Mouse (Mus musculus) forebrain, postnatal 0 days (tissue): ENCODE data around the gene Gmip. TPM values are rescaled to one million over a fixed set of nuclear protein-coding genes. Genes with fewer than 3 reads are reported as not detected.

Experiments used
- ATAC-seq: fragments of 200-750 bp; cut with Nextera tagmentation; 2 replicates; pipeline ENCODE4 v1.8.0; 2017; ENCODE audit warnings: mild to moderate bottlenecking, moderate library complexity
- DNase-seq: peaks from one replicate; pipeline ENCODE4 v3.0.0-alpha.2; 2015
- H3K27ac ChIP-seq: fragments of 300-500 bp; sonication (generic); 2 replicates; pipeline ENCODE4 v1.5.1; 2014; ENCODE audit warnings: low read depth, mild to moderate bottlenecking, antibody characterized with exemption, low read length, moderate library complexity, mixed read lengths
- H3K27me3 ChIP-seq: fragments of 300-500 bp; sonication (generic); 2 replicates; pipeline ENCODE4 v1.6.1; 2014; ENCODE audit warnings: mild to moderate bottlenecking, low read length, mixed read lengths; ENCODE audit not compliant: insufficient read depth
- H3K36me3 ChIP-seq: fragments of 300-500 bp; sonication (generic); 2 replicates; pipeline ENCODE4 v1.6.1; 2014; ENCODE audit warnings: mild to moderate bottlenecking, moderate library complexity; ENCODE audit not compliant: insufficient read depth
- H3K4me1 ChIP-seq: fragments of 300-500 bp; sonication (generic); 2 replicates; pipeline ENCODE4 v1.6.1; 2014; ENCODE audit warnings: antibody characterized with exemption; ENCODE audit not compliant: insufficient read depth
- H3K4me2 ChIP-seq: fragments of 300-500 bp; sonication (generic); 2 replicates; pipeline ENCODE4 v1.6.1; 2014; ENCODE audit warnings: low read depth, mild to moderate bottlenecking, moderate library complexity
- H3K4me3 ChIP-seq: fragments of 300-500 bp; sonication (generic); 2 replicates; pipeline ENCODE4 v1.5.1; 2014; ENCODE audit warnings: low read depth, low read length, mixed read lengths
- H3K9ac ChIP-seq: fragments of 300-500 bp; sonication (generic); 2 replicates; pipeline ENCODE4 v1.6.1; 2014; ENCODE audit warnings: mild to moderate bottlenecking
- H3K9me3 ChIP-seq: fragments of 300-500 bp; sonication (generic); 2 replicates; pipeline ENCODE4 v1.6.1; 2016; ENCODE audit warnings: low read length
- CTCF ChIP-seq: sonication (generic); IDR thresholded peaks from 2 replicates; pipeline ENCODE4 v1.5.1; 2016; ENCODE audit warnings: antibody characterized with exemption, control low read depth, low read depth
- WGBS: fragments of 180-500 bp; shearing (Covaris S2); extraction: QIAGEN DNeasy Blood & Tissue Kit; methylation state at CpG from one replicate; pipeline ENCODE4 v1.1.7; 2014; 5-methylcytosine and 5-hydroxymethylcytosine counted together
- polyA plus RNA-seq: library from polyadenylated mRNA; unstranded; fragments of >200 nt; fragmentation: Nextera tagmentation; extraction: Ambion mirVana; gene quantifications from 2 replicates; pipeline ENCODE4 v1.2.1, GENCODE M21; 2015
- total RNA-seq: library from RNA; depleted of rRNA; stranded (reverse); fragments of >200 nt; gene quantifications from 2 replicates; pipeline ENCODE4 v1.2.3, GENCODE M21; 2014

Gmip gene
- total and polyA plus RNA-seq, 2 experiments from 2014 or later = 35.0 to 47.6 TPM

DNA sequence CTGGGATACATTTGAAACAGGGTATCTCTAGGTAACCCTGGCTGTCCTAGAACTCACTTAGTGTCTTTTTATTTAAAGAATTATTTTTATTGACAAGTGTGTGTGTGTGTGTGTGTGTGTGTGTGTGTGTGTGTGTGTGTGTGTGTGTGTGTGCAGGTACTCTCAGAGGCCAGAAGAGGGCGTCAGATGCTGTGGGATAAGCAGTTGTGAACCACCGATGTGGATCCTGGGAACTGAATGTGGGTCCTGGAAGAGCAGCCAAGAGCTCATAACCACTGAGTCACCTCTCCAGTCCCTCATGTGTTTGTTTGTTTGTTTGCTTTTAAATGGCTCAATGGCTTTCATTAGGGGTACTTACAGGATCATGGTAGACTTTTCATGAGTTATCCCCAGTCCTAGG lies 6.4 kb downstream of the Gmip start:
- peaks cover 60% of the 10 kb centered on the region for H3K36me3 ChIP-seq
- ATAC-seq (no peak), DNase-seq (no peak)
- WGBS = 94% methylated on average over 2 of the region's 2 CpGs
- no peak overlapping the region for H3K4me3 ChIP-seq
- H3K9me3 ChIP-seq = no peaks in the 10 kb centered on the region
- no peak for TF ChIP-seq CTCF
- no peak overlapping the region for H3K4me2 ChIP-seq
- no peaks in the 10 kb centered on the region for H3K27me3 ChIP-seq
- H3K9ac ChIP-seq = no peak overlapping the region
- H3K27ac ChIP-seq = no peak overlapping the region
- H3K4me1 ChIP-seq = 0 out of 2 replicates have a peak, but pooled peaks cover 2% of the 10 kb centered on the region

DNA sequence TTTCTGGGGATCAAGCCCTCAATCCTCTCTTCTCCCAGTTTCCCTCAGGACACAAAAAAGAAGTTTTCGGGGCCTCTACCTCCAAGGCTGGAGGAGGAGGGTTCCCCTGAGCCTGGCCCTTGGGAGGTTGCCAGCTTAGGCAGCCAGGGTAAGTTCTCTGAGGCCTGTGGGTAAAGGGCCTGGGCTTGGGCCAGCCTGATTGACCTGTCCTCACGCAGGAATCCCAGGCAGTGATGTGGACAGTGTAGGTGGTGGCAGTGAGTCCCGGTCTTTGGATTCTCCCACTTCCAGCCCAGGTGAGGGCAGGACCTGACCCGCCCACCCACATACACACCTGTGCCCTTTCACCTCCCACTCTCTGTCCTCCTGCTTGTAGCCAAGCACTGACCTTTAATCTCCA lies 6.9 kb downstream of the Gmip start:
- DNase-seq = no peak
- Histone ChIP-seq H3K9ac (no peak overlapping the region), H3K9me3 (no peaks in the 10 kb centered on the region), H3K36me3 (peaks cover 60% of the 10 kb centered on the region), H3K4me2 (no peak overlapping the region), H3K27ac (no peak overlapping the region), H3K4me3 (no peak overlapping the region), H3K4me1 (no peaks in the 10 kb centered on the region), H3K27me3 (no peaks in the 10 kb centered on the region)
- no peak for TF ChIP-seq CTCF
- 94% methylated on average over 4 of the region's 4 CpGs for WGBS
- ATAC-seq = no peak

DNA sequence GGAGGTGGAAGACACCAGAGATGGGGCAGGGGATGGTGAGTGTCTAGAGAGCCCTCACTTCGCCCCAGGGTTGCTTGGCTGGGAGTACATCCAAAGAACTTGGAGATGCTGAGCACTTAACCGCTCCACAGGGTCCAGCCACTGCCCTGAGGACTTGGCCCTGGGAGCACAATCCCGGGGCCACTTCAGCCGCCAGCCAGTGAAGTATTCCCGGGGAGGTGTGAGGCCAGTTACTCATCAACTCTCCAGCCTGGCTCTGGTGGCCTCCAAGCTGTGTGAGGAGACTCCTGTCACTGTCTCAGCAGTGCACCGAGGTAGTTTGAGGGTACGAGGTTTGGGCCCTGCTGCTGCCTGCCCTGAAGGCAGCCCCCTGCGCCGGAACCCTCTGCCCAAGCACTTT lies 12.0 kb downstream of the Gmip start:
- H3K4me1 ChIP-seq = peaks cover 22% of the 10 kb centered on the region
- no peak for TF ChIP-seq CTCF
- DNase-seq = no peak
- no peak overlapping the region for H3K4me3 ChIP-seq
- H3K36me3 ChIP-seq = peaks cover 30% of the 10 kb centered on the region
- WGBS = 89% methylated on average over 9 of the region's 9 CpGs
- no peaks in the 10 kb centered on the region for H3K27me3 ChIP-seq
- no peak overlapping the region for H3K9ac ChIP-seq
- ATAC-seq = no peak
- H3K27ac ChIP-seq = no peak overlapping the region
- H3K9me3 ChIP-seq = no peaks in the 10 kb centered on the region
- no peak overlapping the region for H3K4me2 ChIP-seq

- ATAC-seq = peak; percentile 50
- peaks cover 22% of the 10 kb centered on the region for H3K4me1 ChIP-seq
- H3K9ac ChIP-seq = peak overlapping the region; percentile 79
- H3K4me2 ChIP-seq = peak overlapping the region; percentile 86
- no peaks in the 10 kb centered on the region for H3K9me3 ChIP-seq
- DNase-seq = peak; percentile 65
- H3K4me3 ChIP-seq = peak overlapping the region; percentile 54
- TF ChIP-seq CTCF = no peak
- WGBS = 0% methylated on average over 14 of the region's 22 CpGs
- H3K36me3 ChIP-seq = peaks cover 23% of the 10 kb centered on the region
- H3K27me3 ChIP-seq = no peaks in the 10 kb centered on the region
- peak overlapping the region; percentile 73 for H3K27ac ChIP-seq
Observed at GRCm38 (mm10) chr8:69821971-69822385, 13.5 kb downstream of the Gmip start.

- WGBS = 2% methylated on average over 31 of the region's 35 CpGs
- Histone ChIP-seq H3K9me3 (no peaks in the 10 kb centered on the region), H3K27me3 (no peaks in the 10 kb centered on the region), H3K9ac (peak within 1 kb of the TSS; percentile 79), H3K27ac (peak within 1 kb of the TSS; percentile 73), H3K4me2 (peak within 1 kb of the TSS; percentile 86), H3K4me3 (peak within 1 kb of the TSS; percentile 54), H3K4me1 (peaks cover 22% of the 10 kb centered on the region), H3K36me3 (peaks cover 20% of the 10 kb centered on the region)
- ATAC-seq = peak; percentile 69
- DNase-seq = peak; percentile 75
- TF ChIP-seq CTCF = no peak
Observed at GRCm38 (mm10) chr8:69822386-69823191, 14.1 kb downstream of the Gmip start, which contains the start of gene Lpar2. Gene Lpar2, plus strand, starts transcription at chr8:69822429.

DNA sequence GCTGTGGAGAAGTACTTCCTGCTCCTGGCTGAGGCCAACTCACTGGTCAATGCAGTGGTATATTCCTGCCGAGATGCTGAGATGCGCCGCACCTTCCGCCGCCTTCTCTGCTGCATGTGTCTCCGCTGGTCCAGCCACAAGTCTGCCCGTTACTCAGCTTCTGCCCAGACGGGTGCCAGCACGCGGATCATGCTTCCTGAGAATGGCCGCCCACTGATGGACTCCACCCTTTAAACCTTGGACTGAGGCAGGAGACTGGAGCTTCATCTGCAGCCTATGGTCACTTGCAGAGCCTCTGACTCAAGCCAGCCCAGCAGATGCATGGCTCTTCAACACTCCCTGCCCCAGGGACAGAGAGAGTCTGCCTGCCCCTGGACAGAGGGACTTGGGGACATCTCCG lies 17.9 kb downstream of the Gmip start:
- Histone ChIP-seq H3K27ac (no peak overlapping the region), H3K4me2 (no peak overlapping the region), H3K36me3 (peaks cover 16% of the 10 kb centered on the region), H3K27me3 (no peaks in the 10 kb centered on the region), H3K4me1 (peaks cover 22% of the 10 kb centered on the region), H3K9ac (no peak overlapping the region), H3K4me3 (no peak overlapping the region), H3K9me3 (no peaks in the 10 kb centered on the region)
- 94% methylated on average over 12 of the region's 12 CpGs for WGBS
- ATAC-seq (no peak), DNase-seq (no peak)
- TF ChIP-seq CTCF = no peak

GRCm38 (mm10) chr8:69832298-69832853 lies 23.9 kb downstream of the Gmip start, which contains the start of gene Pbx4:
Gene Pbx4, plus strand, starts transcription at chr8:69832491.
- Histone ChIP-seq H3K27me3 (no peaks in the 10 kb centered on the region), H3K4me3 (peak within 1 kb of the TSS; percentile 66), H3K4me2 (peak within 1 kb of the TSS; percentile 92), H3K27ac (peak within 1 kb of the TSS; percentile 82), H3K9ac (peak within 1 kb of the TSS; percentile 70), H3K4me1 (peaks cover 4% of the 10 kb centered on the region; the same call in 1 of the 2 replicates), H3K9me3 (no peaks in the 10 kb centered on the region), H3K36me3 (peaks cover 7% of the 10 kb centered on the region)
- ATAC-seq (peak; percentile 99), DNase-seq (peak; percentile 98)
- WGBS = 2% methylated on average over 38 of the region's 38 CpGs
- peak; percentile 55 for TF ChIP-seq CTCF
